Mouse (Mus musculus) fibroblast of lung, adult 2 months (primary cell): Measurements from ENCODE around the gene Fhad1.

Source experiments
- DNase-seq: peaks from one replicate; pipeline ENCODE4 v3.0.0-alpha.2; 2011; ENCODE audit warnings: low read depth

The Fhad1 gene

GRCm38 (mm10) chr4:141882858-141883257, 132.0 kb downstream of the Fhad1 start:
- no peak for DNase-seq

GRCm38 (mm10) chr4:141881950-141882349, 132.9 kb downstream of the Fhad1 start:
- no peak for DNase-seq

GRCm38 (mm10) chr4:141881289-141881914, 133.5 kb downstream of the Fhad1 start:
- no peak for DNase-seq

- no peak for DNase-seq
Measured at GRCm38 (mm10) chr4:141879875-141880274, 135.0 kb downstream of the Fhad1 start.

GRCm38 (mm10) chr4:141879074-141879473, 135.8 kb downstream of the Fhad1 start:
- DNase-seq, result no peak

GRCm38 (mm10) chr4:141878621-141879020, 136.3 kb downstream of the Fhad1 start:
- DNase-seq, result no peak

- no peak for DNase-seq
Measured at GRCm38 (mm10) chr4:141875481-141876108, 139.3 kb downstream of the Fhad1 start.

GRCm38 (mm10) chr4:141874601-141875460, 140.1 kb downstream of the Fhad1 start, which contains the start of gene Efhd2:
TSS of gene Efhd2 (minus strand) at chr4:141874920.
- DNase-seq, result no peak

- DNase-seq, result no peak
Measured at GRCm38 (mm10) chr4:141874111-141874600, 140.7 kb downstream of the Fhad1 start.

GRCm38 (mm10) chr4:141872977-141873376, 141.9 kb downstream of the Fhad1 start:
- no peak for DNase-seq

- DNase-seq, result no peak
Measured at GRCm38 (mm10) chr4:141871909-141872308, 143.0 kb downstream of the Fhad1 start.

- DNase-seq, result no peak
Measured at GRCm38 (mm10) chr4:141871333-141871725, 143.6 kb downstream of the Fhad1 start.

GRCm38 (mm10) chr4:141870666-141871332, 144.1 kb downstream of the Fhad1 start:
- DNase-seq, result no peak

GRCm38 (mm10) chr4:141869436-141870215, 145.3 kb downstream of the Fhad1 start:
- no peak for DNase-seq

- no peak for DNase-seq
Measured at GRCm38 (mm10) chr4:141868051-141868450, 146.8 kb downstream of the Fhad1 start.

- no peak for DNase-seq
Measured at GRCm38 (mm10) chr4:141867498-141867897, 147.4 kb downstream of the Fhad1 start.

GRCm38 (mm10) chr4:141866933-141867490, 147.9 kb downstream of the Fhad1 start:
- DNase-seq, result no peak

GRCm38 (mm10) chr4:141865600-141865999, 149.3 kb downstream of the Fhad1 start:
- no peak for DNase-seq

- no peak for DNase-seq
Measured at GRCm38 (mm10) chr4:141865006-141865405, 149.9 kb downstream of the Fhad1 start.

GRCm38 (mm10) chr4:141864506-141864905, 150.4 kb downstream of the Fhad1 start:
- DNase-seq, result no peak

- no peak for DNase-seq
Measured at GRCm38 (mm10) chr4:141863726-141864280, 151.1 kb downstream of the Fhad1 start.
